In genomic region chr8:117166515-117166914, GRCm38 (mm10) we compare ENCODE assay signal across 20 mouse cellular contexts.
"Had no signal": no experiment of that assay in that cellular context is flagged by ENCODE, and none has a peak within 500 bp of the region (broad histone marks: within the 10 kb centered on the region; RNA-seq: fewer than 3 reads in every experiment).

No protein-coding gene starts in this region.

- H3K36me3 ChIP-seq: limb, embryonic 12.5 days; limb, embryonic 15.5 days; neural tube, embryonic 12.5 days; neural tube, embryonic 15.5 days; stomach, embryonic 15.5 days had no signal

- DNase-seq: kidney, adult 18-20 months; kidney, adult 9 months; kidney, postnatal 14 days; kidney, postnatal 4 days; left cerebral cortex, postnatal 4 days; liver, postnatal 0 days; midbrain, embryonic 14.5 days; right cerebral cortex, adult 18-20 months; right cerebral cortex, postnatal 14 days; right cerebral cortex, postnatal 4 days; thymus, postnatal 25 days had no signal

- H3K4me1 ChIP-seq: limb, embryonic 12.5 days; limb, embryonic 15.5 days; neural tube, embryonic 12.5 days; stomach, embryonic 15.5 days had no signal

- ATAC-seq: intestine, embryonic 16.5 days; liver, postnatal 0 days had no signal

- H3K4me3 ChIP-seq: limb, embryonic 12.5 days; limb, embryonic 15.5 days; neural tube, embryonic 12.5 days; neural tube, embryonic 15.5 days; stomach, embryonic 15.5 days had no signal

- H3K27me3 ChIP-seq: limb, embryonic 12.5 days; limb, embryonic 15.5 days; neural tube, embryonic 12.5 days; neural tube, embryonic 15.5 days; stomach, embryonic 15.5 days had no signal

- H3K27ac ChIP-seq: limb, embryonic 12.5 days; limb, embryonic 15.5 days; liver, embryonic 14.5 days; neural tube, embryonic 12.5 days; neural tube, embryonic 15.5 days; stomach, embryonic 15.5 days had no signal

- H3K9me3 ChIP-seq: limb, embryonic 12.5 days; limb, embryonic 15.5 days; neural tube, embryonic 12.5 days; neural tube, embryonic 15.5 days; stomach, embryonic 15.5 days had no signal

- H3K9ac ChIP-seq: limb, embryonic 12.5 days; limb, embryonic 15.5 days; liver, embryonic 14.5 days; liver, postnatal 0 days; neural tube, embryonic 12.5 days; neural tube, embryonic 15.5 days; stomach, embryonic 15.5 days had no signal

- H3K4me2 ChIP-seq: limb, embryonic 12.5 days; limb, embryonic 15.5 days; liver, embryonic 11.5 days; midbrain, embryonic 11.5 days; neural tube, embryonic 12.5 days; neural tube, embryonic 15.5 days; stomach, embryonic 15.5 days had no signal
